Mouse (Mus musculus): ENCODE measurements at regions not wholly inside any gene's neighbourhood (a gene's known extent, or its start where the extent isn't known, plus 50 kb on each side); places are given as distances from the start of the nearest gene placed in this dataset.
"Not testable (repeated sequence)": the region's sequence is repeated elsewhere in the genome, so short reads cannot be mapped to it uniquely, and the experiment has no call there.

- DNase-seq (ENCODE audit: low read depth, low spot score), result no peak
Observed at GRCm38 (mm10) chr13:32454419-32455146, 116.0 kb upstream of the Gmds start.

- peak; percentile 29 for DNase-seq (ENCODE audit: low read depth, low spot score)
Observed at GRCm38 (mm10) chr13:32449710-32450417, 111.3 kb upstream of the Gmds start.

GRCm38 (mm10) chr13:32444531-32444930 is 106.0 kb upstream of the Gmds start:
- no peak for DNase-seq (ENCODE audit: low read depth, low spot score)

- DNase-seq (ENCODE audit: low read depth, low spot score), result no peak
Observed at GRCm38 (mm10) chr13:32442025-32442424, 103.5 kb upstream of the Gmds start.

- DNase-seq (ENCODE audit: low read depth, low spot score), result no peak
Observed at GRCm38 (mm10) chr13:32435136-32435535, 96.6 kb upstream of the Gmds start.

GRCm38 (mm10) chr13:32428482-32428881 is 89.9 kb upstream of the Gmds start:
- DNase-seq (ENCODE audit: low read depth, low spot score), result no peak

GRCm38 (mm10) chr13:32426906-32427305 is 88.4 kb upstream of the Gmds start:
- DNase-seq (ENCODE audit: low read depth, low spot score), result no peak

GRCm38 (mm10) chr13:32426199-32426598 is 87.7 kb upstream of the Gmds start:
- DNase-seq (ENCODE audit: low read depth, low spot score), result no peak

- not testable (repeated sequence) for DNase-seq (ENCODE audit: low read depth, low spot score)
Observed at GRCm38 (mm10) chr13:32424543-32424942, 86.0 kb upstream of the Gmds start.

GRCm38 (mm10) chr13:32422485-32422884 is 83.9 kb upstream of the Gmds start:
- DNase-seq (ENCODE audit: low read depth, low spot score), result no peak

- no peak for DNase-seq (ENCODE audit: low read depth, low spot score)
Observed at GRCm38 (mm10) chr13:32419326-32419725, 80.8 kb upstream of the Gmds start.

- no peak for DNase-seq (ENCODE audit: low read depth, low spot score)
Observed at GRCm38 (mm10) chr13:32418655-32419054, 80.1 kb upstream of the Gmds start.

- no peak for DNase-seq (ENCODE audit: low read depth, low spot score)
Observed at GRCm38 (mm10) chr13:32417907-32418306, 79.4 kb upstream of the Gmds start.

GRCm38 (mm10) chr13:32411287-32411935 is 72.9 kb upstream of the Gmds start:
- peak; percentile 47 for DNase-seq (ENCODE audit: low read depth, low spot score)

- no peak for DNase-seq (ENCODE audit: low read depth, low spot score)
Observed at GRCm38 (mm10) chr13:32410065-32410464, 71.5 kb upstream of the Gmds start.

- DNase-seq (ENCODE audit: low read depth, low spot score), result no peak
Observed at GRCm38 (mm10) chr13:32398616-32399015, 60.1 kb upstream of the Gmds start.

Data from embryo, embryonic 11.5 days (tissue).